In genomic region chr1:193272916-193273601, GRCm38 (mm10) we compare ENCODE assay signal across 8 mouse cellular contexts. TPM values are rescaled to one million over a fixed set of nuclear protein-coding genes. Genes with fewer than 3 reads are reported as not detected.
DNase-seq lines count a peak whose midpoint lies in the region; ATAC-seq and TF ChIP-seq lines count a peak whose summit lies in the region.

Gene G0s2 (minus strand): TSS chr1:193273217.

- H3K36me3 ChIP-seq in G1E (replicated peaks) = no peaks in the 10 kb centered on the region
- no peaks in the 10 kb centered on the region for H3K36me3 ChIP-seq in neural tube, embryonic 15.5 days

- peak within 1 kb of the TSS; percentile 55 for H3K4me2 ChIP-seq in neural tube, embryonic 15.5 days

- no peak for DNase-seq in G1E (ENCODE audit: low spot score)
- peak; percentile 63 to 65 for DNase-seq in cerebellum, postnatal 10 days
- DNase-seq in frontal cortex, postnatal 10 days (ENCODE audit: low spot score in 2 of 2) = peak; percentile 40 to 62
- peak; percentile 49 to 70 for DNase-seq in layer of hippocampus, adult 2 months (ENCODE audit: low spot score in 2 of 2)
- DNase-seq in lung, adult 18-20 months = peak; percentile 71 to 76
- peak; percentile 65 for DNase-seq in thymus, postnatal 14 days

- peak within 1 kb of the TSS; percentile 95 for H3K27ac ChIP-seq in layer of hippocampus, adult 2 months
- peak within 1 kb of the TSS; percentile 74 for H3K27ac ChIP-seq in neural tube, embryonic 15.5 days (replicated peaks)

- under 1% methylated on average over 21 of the region's 23 CpGs for WGBS in neural tube, embryonic 15.5 days

- no peaks in the 10 kb centered on the region for H3K9me3 ChIP-seq in G1E (replicated peaks)
- H3K9me3 ChIP-seq in neural tube, embryonic 15.5 days (replicated peaks) = no peaks in the 10 kb centered on the region

- no peak for TF ChIP-seq CTCF in G1E (IDR thresholded peaks at IDR 0.05; ENCODE audit: low read depth, low read length)
- TF ChIP-seq CTCF in layer of hippocampus, adult 2 months (conservative IDR thresholded peaks at IDR 0.05) = peak; percentile 59

- no peak for ATAC-seq in G1E (ENCODE audit: extremely low read depth, insufficient number of reproducible peaks, low FRiP score, poor library complexity, severe bottlenecking)
- peak; percentile 66 to 77 for ATAC-seq in hematopoietic stem cell, adult 5-6 weeks (replicated peaks in 1 of 2; ENCODE audit: insufficient read depth in 1 of 2, low FRiP score in 2 of 2, low TSS enrichment in 1 of 2, low read depth in 1 of 2, poor library complexity in 2 of 2, severe bottlenecking in 2 of 2)
- peak; percentile 80 for ATAC-seq in neural tube, embryonic 15.5 days (ENCODE audit: low FRiP score)

- peak within 1 kb of the TSS; percentile 38 for H3K9ac ChIP-seq in neural tube, embryonic 15.5 days (replicated peaks)

- 0 out of 2 replicates have a peak within 1 kb of the TSS, but pooled peaks have one; percentile 13 for H3K4me3 ChIP-seq in G1E (ENCODE audit: low read depth, low read length)
- peak within 1 kb of the TSS; percentile 48 for H3K4me3 ChIP-seq in layer of hippocampus, adult 2 months
- peak within 1 kb of the TSS; percentile 29 for H3K4me3 ChIP-seq in neural tube, embryonic 15.5 days (replicated peaks)

- H3K4me1 ChIP-seq in G1E (ENCODE audit: insufficient read depth, low read depth, low read length) = no peaks in the 10 kb centered on the region; the same call in 1 of the 2 replicates
- peaks cover 19% of the 10 kb centered on the region for H3K4me1 ChIP-seq in neural tube, embryonic 15.5 days

- H3K27me3 ChIP-seq in G1E (ENCODE audit: insufficient read depth, low read length) = peaks cover 4% of the 10 kb centered on the region; the same call in 1 of the 2 replicates
- H3K27me3 ChIP-seq in neural tube, embryonic 15.5 days (replicated peaks) = no peaks in the 10 kb centered on the region

RNA-seq across cellular contexts. Expression of gene G0s2, which starts in this region (rescaled TPM):
- total RNA-seq in G1E (2014; fragmentation: Nextera tagmentation) = not detected in 2 replicates
- not detected in 2 replicates for total RNA-seq in G1E (2017)
- not detected in 2 replicates for polyA plus RNA-seq in G1E (2012)
- total RNA-seq in hematopoietic stem cell, adult 5-6 weeks (2017) = 12.0 and 13.4 TPM in 2 replicates
- total RNA-seq in layer of hippocampus, adult 2 months (2021) = 10 to 100 TPM in 1 of 2 experiments, 1 to 10 TPM in 1; 8.5 to 10.0 TPM
- 9.9 and 14.1 TPM in 2 replicates for polyA plus RNA-seq in neural tube, embryonic 15.5 days (2015; fragmentation: Nextera tagmentation; extraction: Ambion mirVana)

Comparison
In these comparisons a context has a peak if more than half of its experiments do, and no peak if none do; other contexts are left out.
1. RNA of gene G0s2 (total RNA-seq): 12.0 to 13.4 TPM in hematopoietic stem cell, adult 5-6 weeks and 8.5 to 10.0 TPM in layer of hippocampus, adult 2 months; not detected in G1E; every median in the first group is over 4 times any median in the second.
2. RNA of gene G0s2 (polyA plus RNA-seq): 9.9 to 14.1 TPM in neural tube, embryonic 15.5 days; not detected in G1E; every median in the first group is over 10 times any median in the second.
3. Peak in every context shown above with its lines, with median percentiles within 50 percentile points of each other: H3K4me3 ChIP-seq.